ENCODE assay signal across 10 mouse cellular contexts in the genomic region with DNA sequence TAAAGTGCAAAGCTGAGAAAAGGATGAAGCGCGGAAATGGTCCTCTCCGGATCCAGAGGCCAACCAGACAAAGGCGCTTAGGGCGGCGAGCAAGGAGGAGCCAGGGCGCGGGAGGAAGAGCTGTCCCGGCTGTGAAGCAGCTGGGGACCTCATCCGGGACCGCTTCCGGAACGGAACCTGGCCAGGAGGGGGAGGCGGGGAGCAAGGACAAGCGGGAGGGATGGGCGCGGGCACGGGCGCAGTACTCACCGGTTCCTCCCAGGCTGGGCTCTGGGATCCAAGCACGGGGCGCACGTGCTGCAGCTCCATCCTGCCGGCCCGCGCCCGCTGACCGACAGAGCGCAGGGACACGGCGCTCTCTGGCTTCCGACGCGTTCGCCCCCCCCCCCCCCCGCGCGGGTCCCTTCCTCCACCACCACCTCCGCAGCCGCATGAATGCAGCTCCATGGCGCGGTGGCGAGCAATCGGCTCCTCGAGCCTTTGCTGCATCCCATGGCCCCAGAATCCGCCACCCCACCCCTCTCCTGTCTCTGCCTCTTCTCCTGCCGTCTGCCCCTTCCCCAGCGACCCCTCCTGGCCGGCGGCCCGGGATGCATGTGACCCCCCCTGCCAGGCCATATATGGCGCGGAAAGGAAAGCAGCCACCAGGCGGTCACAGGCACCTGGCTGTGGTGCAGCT. TPM values are rescaled to one million over a fixed set of nuclear protein-coding genes. Genes with fewer than 3 reads are reported as not detected.
DNase-seq lines count a peak whose midpoint lies in the region; ATAC-seq and TF ChIP-seq lines count a peak whose summit lies in the region.
"Not testable (repeated sequence)": the region's sequence is repeated elsewhere in the genome, so short reads cannot be mapped to it uniquely, and the experiment has no call there.
"Had no signal": no experiment of that assay in that cellular context is flagged by ENCODE, and none has a peak within 500 bp of the region (broad histone marks: within the 10 kb centered on the region; RNA-seq: fewer than 3 reads in every experiment).

No protein-coding gene starts in this region.

- TF ChIP-seq EP300 in stomach, postnatal 0 days (optimal IDR thresholded peaks at IDR 0.05) = not testable (repeated sequence)

- H3K27ac ChIP-seq in liver, embryonic 11.5 days (ENCODE audit: low read depth, low read length) = not testable (repeated sequence)
- H3K27ac ChIP-seq in stomach, postnatal 0 days (replicated peaks) = 0 out of 2 replicates have a peak overlapping the region, but pooled peaks have one; percentile 35

- H3K36me3 ChIP-seq in E14TG2a.4 (ENCODE audit: insufficient read depth, low read length); liver, embryonic 11.5 days (ENCODE audit: control insufficient read depth, insufficient read depth, low read length); stomach, postnatal 0 days (ENCODE audit: control insufficient read depth, insufficient read depth, low read length): not testable (repeated sequence)

- not testable (repeated sequence) for TF ChIP-seq CTCF in E14TG2a.4 (conservative IDR thresholded peaks at IDR 0.05; ENCODE audit: low read length); stomach, postnatal 0 days (IDR thresholded peaks at IDR 0.05; ENCODE audit: low read depth)

- 0 out of 2 replicates have a peak, but pooled peaks have one; percentile 15 for ATAC-seq in common myeloid progenitor, adult 5-6 weeks (replicated peaks; ENCODE audit: low read depth, poor library complexity, severe bottlenecking)
- ATAC-seq in liver, embryonic 11.5 days (replicated peaks; ENCODE audit: low FRiP score); stomach, postnatal 0 days (ENCODE audit: low FRiP score, low TSS enrichment): not testable (repeated sequence)

- H3K4me3 ChIP-seq in E14TG2a.4 (replicated peaks; ENCODE audit: low read length) = peak overlapping the region; percentile 61
- H3K4me3 ChIP-seq in liver, embryonic 11.5 days (ENCODE audit: low read depth, low read length) = peak overlapping the region; percentile 39
- peak overlapping the region; percentile 29 for H3K4me3 ChIP-seq in stomach, postnatal 0 days (ENCODE audit: low read depth, low read length)

- H3K9ac ChIP-seq in liver, embryonic 11.5 days (ENCODE audit: low read depth, low read length); stomach, postnatal 0 days (ENCODE audit: low read length): not testable (repeated sequence)

- WGBS in liver, embryonic 11.5 days = 0% methylated on average over 9 of the region's 54 CpGs
- 2% methylated on average over 7 of the region's 54 CpGs for WGBS in stomach, postnatal 0 days

- not testable (repeated sequence) for H3K4me1 ChIP-seq in E14TG2a.4 (replicated peaks; ENCODE audit: low read depth, low read length); liver, embryonic 11.5 days (replicated peaks; ENCODE audit: control insufficient read depth, insufficient read depth, low read length); stomach, postnatal 0 days (replicated peaks; ENCODE audit: control insufficient read depth, insufficient read depth)

- DNase-seq in frontal cortex, postnatal 14 days (ENCODE audit: low spot score in 2 of 2) = peak; percentile 2 to 3
- DNase-seq in heart, postnatal 4 days = peak; percentile 4
- peak; percentile 2 for DNase-seq in layer of hippocampus, adult 11-12 months (ENCODE audit: low spot score)
- DNase-seq in liver, embryonic 11.5 days (ENCODE audit: low spot score) = peak; percentile 36
- DNase-seq in neural tube, embryonic 10.5 days (ENCODE audit: extremely low spot score, low spot score) = peak; percentile 58
- peak; percentile 15 for DNase-seq in stomach, postnatal 0 days (ENCODE audit: low spot score)

- H3K27me3 ChIP-seq in E14TG2a.4 (ENCODE audit: insufficient read depth, low read length); liver, embryonic 11.5 days (replicated peaks; ENCODE audit: control insufficient read depth, insufficient read depth, low read length); stomach, postnatal 0 days (ENCODE audit: control insufficient read depth, insufficient read depth, low read length): not testable (repeated sequence)

- not testable (repeated sequence) for H3K9me3 ChIP-seq in E14TG2a.4 (ENCODE audit: low read length); liver, embryonic 11.5 days (ENCODE audit: control insufficient read depth, low read length); stomach, postnatal 0 days (ENCODE audit: control insufficient read depth, low read length)

- peak overlapping the region; percentile 46 for H3K4me2 ChIP-seq in liver, embryonic 11.5 days
- H3K4me2 ChIP-seq in stomach, postnatal 0 days (replicated peaks; ENCODE audit: low read depth) = peak overlapping the region; percentile 54

RNA-seq across cellular contexts. Expression of a gene that starts 4.8 kb away (rescaled TPM):
- 0.78 TPM in 1 of 2 replicates, not detected in the other for total RNA-seq in common myeloid progenitor, adult 5-6 weeks (2017)
- 1 to 10 TPM in 1 of 2 experiments, under 1 TPM in 1; 0.23 to 1.5 TPM for total RNA-seq in heart, postnatal 4 days (2021)
- polyA plus RNA-seq in liver, embryonic 11.5 days (2014; fragmentation: Nextera tagmentation; extraction: Ambion mirVana) = 0.32 TPM in 1 of 2 replicates, not detected in the other
- 0.38 and 0.46 TPM in 2 replicates for polyA plus RNA-seq in stomach, postnatal 0 days (2015; fragmentation: Nextera tagmentation; extraction: Ambion mirVana)
- polyA plus RNA-seq: large intestine, adult 2 months had no signal

RNA-seq across cellular contexts. Expression of a gene that starts 19.9 kb away (rescaled TPM):
- not detected in 2 replicates for total RNA-seq in common myeloid progenitor, adult 5-6 weeks (2017)
- not detected for total RNA-seq in heart, postnatal 4 days (2021)
- not detected in 2 replicates for polyA plus RNA-seq in liver, embryonic 11.5 days (2014; fragmentation: Nextera tagmentation; extraction: Ambion mirVana)
- not detected in 2 replicates for polyA plus RNA-seq in stomach, postnatal 0 days (2015; fragmentation: Nextera tagmentation; extraction: Ambion mirVana)
- total RNA-seq: adrenal gland, adult 18-20 months had no signal
- polyA plus RNA-seq: large intestine, adult 2 months had no signal

Comparison
In these comparisons a context has a peak if more than half of its experiments do, and no peak if none do; other contexts are left out.
1. DNase-seq: peak in every context shown above with its lines; median percentile 58 in neural tube, embryonic 10.5 days; 36 in liver, embryonic 11.5 days; 15 in stomach, postnatal 0 days; 4 in heart, postnatal 4 days; 2 in frontal cortex, postnatal 14 days; 2 in layer of hippocampus, adult 11-12 months.